Mouse (Mus musculus) embryonic facial prominence, embryonic 15.5 days (tissue): ENCODE measurements at regions not wholly inside any gene's neighbourhood (a gene's known extent, or its start where the extent isn't known, plus 50 kb on each side); places are given as distances from the start of the nearest gene placed in this dataset.

Experiments
- ATAC-seq: fragments of 200-750 bp; cut with Nextera tagmentation; 2 replicates; pipeline ENCODE4 v1.8.0; 2017; ENCODE audit warnings: low read depth, moderate TSS enrichment; ENCODE audit not compliant: insufficient number of reproducible peaks, low FRiP score, low TSS enrichment
- H3K27ac ChIP-seq: fragments of 300-500 bp; sonication (generic); replicated peaks from 2 replicates; pipeline ENCODE4 v1.5.1; 2015; ENCODE audit warnings: mild to moderate bottlenecking, inconsistent platforms
- H3K27me3 ChIP-seq: fragments of 300-500 bp; sonication (generic); 2 replicates; pipeline ENCODE4 v1.6.1; 2015; ENCODE audit warnings: inconsistent platforms
- H3K36me3 ChIP-seq: fragments of 300-500 bp; sonication (generic); 2 replicates; pipeline ENCODE4 v1.6.1; 2015; ENCODE audit warnings: mild to moderate bottlenecking, inconsistent platforms
- H3K4me1 ChIP-seq: fragments of 300-500 bp; sonication (generic); 2 replicates; pipeline ENCODE4 v1.6.1; 2015; ENCODE audit warnings: inconsistent platforms
- H3K4me2 ChIP-seq: fragments of 300-500 bp; sonication (generic); replicated peaks from 2 replicates; pipeline ENCODE4 v1.6.1; 2015; ENCODE audit warnings: mild to moderate bottlenecking, inconsistent platforms
- H3K4me3 ChIP-seq: fragments of 300-500 bp; sonication (generic); replicated peaks from 2 replicates; pipeline ENCODE4 v1.5.1; 2015; ENCODE audit warnings: mild to moderate bottlenecking, inconsistent platforms
- H3K9ac ChIP-seq: fragments of 300-500 bp; sonication (generic); 2 replicates; pipeline ENCODE4 v1.6.1; 2015; ENCODE audit warnings: inconsistent platforms
- H3K9me3 ChIP-seq: fragments of 300-500 bp; sonication (generic); replicated peaks from 2 replicates; pipeline ENCODE4 v1.6.1; 2016; ENCODE audit warnings: inconsistent platforms
- WGBS: fragments of 180-500 bp; shearing (Covaris S2); methylation state at CpG from one replicate; pipeline ENCODE4 v1.1.7; 2015; 5-methylcytosine and 5-hydroxymethylcytosine counted together

DNA sequence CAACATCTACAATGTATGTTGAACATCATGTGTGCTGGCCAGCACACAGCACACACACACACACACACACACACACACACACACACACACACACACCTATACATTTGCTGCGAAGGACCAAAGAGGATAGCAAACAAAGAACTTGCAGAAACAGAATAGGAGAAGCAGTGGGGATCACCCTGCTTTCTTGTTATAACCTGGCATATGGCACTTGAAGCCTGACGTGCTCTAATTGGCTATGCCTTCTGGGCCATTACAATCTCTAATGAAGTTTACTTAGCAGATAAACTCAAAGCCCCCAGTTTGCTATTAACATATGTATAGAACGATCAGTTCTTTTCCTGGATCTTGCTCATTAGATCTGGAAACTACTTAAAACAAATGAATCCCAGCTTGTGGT, 407.2 kb downstream of the Ipmk start:
- Histone ChIP-seq H3K27me3 (no peaks in the 10 kb centered on the region), H3K27ac (no peak overlapping the region), H3K4me2 (no peak overlapping the region), H3K36me3 (no peaks in the 10 kb centered on the region), H3K9me3 (no peaks in the 10 kb centered on the region), H3K9ac (no peak overlapping the region), H3K4me3 (no peak overlapping the region), H3K4me1 (no peaks in the 10 kb centered on the region)
- no peak for ATAC-seq
- WGBS: 70% methylated on average over 3 of the region's 3 CpGs

DNA sequence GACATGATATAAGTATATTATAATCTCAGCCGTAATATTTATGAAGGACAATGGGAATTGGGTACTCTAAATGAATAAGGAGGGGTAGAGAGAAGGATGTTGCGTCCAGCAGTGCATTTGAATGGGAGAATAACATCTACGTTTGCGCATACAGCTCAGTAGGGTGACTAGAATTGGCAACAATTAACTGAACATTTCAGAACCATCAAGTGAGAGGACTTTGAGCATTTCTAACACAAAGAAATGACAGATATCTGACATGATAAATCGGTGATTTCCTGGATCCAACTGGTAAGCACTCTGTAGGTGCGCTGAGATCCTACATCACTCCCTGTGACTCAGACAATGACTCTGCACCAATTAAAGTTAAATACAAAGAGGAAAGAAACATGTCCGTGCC, 431.3 kb downstream of the Ipmk start:
- Histone ChIP-seq H3K36me3 (no peaks in the 10 kb centered on the region), H3K9me3 (no peaks in the 10 kb centered on the region), H3K4me1 (no peaks in the 10 kb centered on the region), H3K27ac (no peak overlapping the region), H3K9ac (no peak overlapping the region), H3K4me3 (no peak overlapping the region), H3K4me2 (no peak overlapping the region), H3K27me3 (no peaks in the 10 kb centered on the region)
- WGBS: 80% methylated on average over 7 of the region's 7 CpGs
- ATAC-seq: no peak

DNA sequence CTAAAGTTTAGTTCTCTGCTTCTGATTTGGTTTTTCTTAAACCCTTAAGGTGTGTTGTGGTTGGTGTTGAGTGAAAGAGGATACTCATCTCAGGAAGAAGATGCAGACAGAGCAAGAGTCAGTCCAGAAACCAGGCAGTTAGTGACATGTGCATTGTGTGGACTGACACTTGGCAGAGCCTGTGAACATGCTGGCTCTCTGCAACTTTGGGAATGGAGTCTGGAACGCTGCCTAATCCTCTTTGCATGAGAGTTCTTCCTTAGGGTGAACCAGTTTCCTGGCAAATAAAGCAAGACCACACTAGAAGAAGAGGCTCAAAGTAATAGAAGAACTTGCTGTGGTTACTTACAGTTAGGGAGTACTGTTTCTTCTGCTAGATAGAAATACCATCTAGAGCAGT, 441.7 kb downstream of the Ipmk start:
- Histone ChIP-seq H3K4me2 (no peak overlapping the region), H3K27ac (no peak overlapping the region), H3K27me3 (no peaks in the 10 kb centered on the region), H3K36me3 (no peaks in the 10 kb centered on the region), H3K9ac (no peak overlapping the region), H3K4me1 (no peaks in the 10 kb centered on the region), H3K9me3 (no peaks in the 10 kb centered on the region), H3K4me3 (no peak overlapping the region)
- WGBS: 46% methylated on average over 1 of the region's 1 CpGs
- ATAC-seq: no peak

DNA sequence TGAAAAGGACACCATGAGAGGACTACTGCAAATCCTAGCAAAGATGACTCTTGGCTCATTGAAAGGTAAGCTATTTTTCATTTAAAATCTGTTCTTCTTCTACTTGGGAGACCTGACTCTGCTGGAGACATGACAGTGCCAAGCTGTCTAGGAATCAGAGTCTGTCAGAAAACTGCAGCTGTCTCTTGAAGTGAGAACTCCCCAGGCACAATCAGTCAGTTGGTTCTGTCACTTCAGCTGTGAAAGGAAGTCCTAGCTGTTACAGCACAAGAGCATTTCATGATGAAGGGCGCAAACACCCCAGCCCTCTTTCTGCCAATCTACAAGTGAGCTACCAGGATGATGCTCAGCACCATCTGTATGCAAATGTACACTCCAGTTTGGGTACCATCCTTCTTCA, 442.4 kb downstream of the Ipmk start:
- no peak overlapping the region for H3K4me2 ChIP-seq
- no peaks in the 10 kb centered on the region for H3K27me3 ChIP-seq
- no peak overlapping the region for H3K27ac ChIP-seq
- no peaks in the 10 kb centered on the region for H3K4me1 ChIP-seq
- no peaks in the 10 kb centered on the region for H3K9me3 ChIP-seq
- no peak overlapping the region for H3K4me3 ChIP-seq
- no peak overlapping the region for H3K9ac ChIP-seq
- 84% methylated on average over 1 of the region's 1 CpGs for WGBS
- H3K36me3 ChIP-seq: no peaks in the 10 kb centered on the region
- ATAC-seq: no peak

DNA sequence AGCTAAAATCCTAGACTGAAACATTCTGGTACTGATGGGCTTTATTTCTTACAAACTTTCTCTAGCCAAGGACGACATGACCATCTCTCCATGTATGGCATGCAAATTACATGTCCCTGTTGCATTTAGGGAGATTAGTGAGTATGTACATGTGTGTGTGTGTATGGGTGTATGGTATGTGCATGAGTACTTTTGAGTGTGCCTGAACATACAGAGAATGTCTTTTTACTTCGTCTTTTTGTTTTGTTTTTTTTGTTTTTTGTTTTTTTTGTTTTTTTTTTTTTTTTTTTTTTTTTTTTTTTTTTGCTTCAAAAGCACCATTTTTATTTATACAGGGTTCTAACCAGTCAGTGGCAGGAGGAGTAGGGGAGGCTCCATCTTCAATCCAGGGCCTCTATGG, 451.1 kb downstream of the Ipmk start:
- H3K4me3 ChIP-seq: no peak overlapping the region
- no peaks in the 10 kb centered on the region for H3K9me3 ChIP-seq
- no peak overlapping the region for H3K4me2 ChIP-seq
- H3K36me3 ChIP-seq: no peaks in the 10 kb centered on the region
- no peaks in the 10 kb centered on the region for H3K4me1 ChIP-seq
- H3K9ac ChIP-seq: no peak overlapping the region
- H3K27me3 ChIP-seq: no peaks in the 10 kb centered on the region
- no peak for ATAC-seq
- H3K27ac ChIP-seq: no peak overlapping the region
- WGBS: 70% methylated on average over 2 of the region's 2 CpGs

DNA sequence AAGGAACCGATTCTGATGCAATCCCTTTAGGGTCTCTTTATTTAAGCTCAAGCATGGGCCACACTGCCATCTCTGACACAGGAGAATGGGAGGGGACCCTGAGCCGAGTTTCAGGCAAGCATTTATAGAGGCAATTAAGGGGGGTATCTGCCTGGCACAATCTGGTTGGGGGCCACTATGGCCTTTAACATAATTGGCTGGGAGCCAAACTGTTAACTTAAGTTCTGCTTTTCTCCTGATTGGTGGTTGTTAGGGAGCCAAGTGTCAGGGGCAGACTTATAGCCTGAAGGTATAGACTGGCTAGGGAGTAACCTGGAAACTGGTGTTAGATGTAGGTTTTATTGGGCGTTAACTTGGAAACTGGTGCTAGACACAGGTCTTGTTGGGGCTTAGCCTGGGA, 454.9 kb downstream of the Ipmk start:
- H3K9me3 ChIP-seq: no peaks in the 10 kb centered on the region
- H3K27me3 ChIP-seq: no peaks in the 10 kb centered on the region
- ATAC-seq: no peak
- H3K4me3 ChIP-seq: no peak overlapping the region
- H3K27ac ChIP-seq: no peak overlapping the region
- H3K9ac ChIP-seq: no peak overlapping the region
- H3K4me1 ChIP-seq: no peaks in the 10 kb centered on the region
- H3K36me3 ChIP-seq: no peaks in the 10 kb centered on the region
- H3K4me2 ChIP-seq: no peak overlapping the region
- WGBS: 60% methylated on average over 3 of the region's 3 CpGs

DNA sequence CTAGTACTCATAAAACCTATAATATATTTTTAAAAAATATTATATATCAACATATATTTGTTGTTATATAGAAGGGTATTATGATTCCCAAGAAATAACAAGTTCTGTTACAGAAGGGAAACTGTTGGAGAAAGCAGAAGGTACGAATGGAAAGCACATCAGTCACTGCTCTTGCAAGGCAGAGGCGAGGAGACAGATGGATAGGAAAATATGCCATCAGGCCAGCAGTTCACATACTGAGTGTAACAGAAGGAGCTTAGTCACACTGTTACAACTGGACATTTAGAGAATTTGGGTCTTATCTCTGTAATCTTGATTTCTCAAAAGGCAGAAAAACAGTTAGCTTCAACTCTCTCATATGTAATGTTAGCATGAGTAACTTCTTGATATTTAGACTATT, 485.1 kb downstream of the Ipmk start:
- ATAC-seq: no peak
- WGBS: 74% methylated on average over 2 of the region's 2 CpGs

DNA sequence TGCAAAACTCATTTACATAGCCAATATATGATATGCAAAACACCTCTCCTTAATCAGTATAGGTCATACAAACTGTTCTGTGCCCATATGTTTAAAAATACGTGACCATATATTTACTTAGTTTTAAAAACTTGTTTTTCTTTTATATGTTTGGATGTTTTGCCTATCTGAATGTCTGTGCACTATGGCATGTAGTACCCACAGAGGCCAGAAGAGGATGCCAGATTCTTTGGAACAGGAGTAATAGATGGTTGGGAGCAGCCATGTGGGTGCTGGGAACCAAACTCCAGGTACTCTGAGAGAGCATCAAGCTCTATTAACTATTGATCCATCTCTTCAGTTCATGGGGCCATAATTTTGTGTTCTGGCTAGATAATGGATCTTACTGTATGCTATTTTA, 487.5 kb downstream of the Ipmk start:
- Histone ChIP-seq H3K36me3 (no peaks in the 10 kb centered on the region), H3K4me3 (no peak overlapping the region), H3K9me3 (no peaks in the 10 kb centered on the region), H3K9ac (no peak overlapping the region), H3K4me1 (no peaks in the 10 kb centered on the region), H3K27ac (no peak overlapping the region), H3K27me3 (no peaks in the 10 kb centered on the region), H3K4me2 (no peak overlapping the region)
- 67% methylated on average over 1 of the region's 1 CpGs for WGBS
- no peak for ATAC-seq

More for the DNA sequence above, 485.1 kb downstream of the Ipmk start:
- no peak overlapping the region for H3K27ac ChIP-seq
- H3K9me3 ChIP-seq: no peaks in the 10 kb centered on the region
- no peaks in the 10 kb centered on the region for H3K36me3 ChIP-seq
- no peak overlapping the region for H3K4me3 ChIP-seq
- H3K27me3 ChIP-seq: no peaks in the 10 kb centered on the region
- no peak overlapping the region for H3K4me2 ChIP-seq
- no peaks in the 10 kb centered on the region for H3K4me1 ChIP-seq
- H3K9ac ChIP-seq: no peak overlapping the region

DNA sequence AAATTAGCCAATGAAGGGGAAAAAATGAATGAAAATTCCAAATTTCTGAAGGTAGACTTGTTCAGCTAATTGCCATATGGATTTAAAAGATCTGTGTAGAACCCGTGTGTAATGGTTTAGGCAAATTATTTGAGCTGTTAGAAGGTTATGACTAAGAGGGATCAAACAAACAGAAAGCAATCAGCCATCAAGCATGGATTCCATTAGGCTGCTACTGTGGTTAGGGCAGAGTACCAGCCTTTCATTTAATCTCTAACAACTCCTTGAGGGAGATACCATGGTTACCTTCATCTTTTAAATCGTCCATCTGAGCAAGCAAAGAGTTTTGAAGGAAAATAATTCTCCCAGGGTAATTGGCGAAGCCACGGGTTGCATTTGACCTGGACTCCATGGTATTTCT, 509.5 kb downstream of the Ipmk start:
- no peak for ATAC-seq
- WGBS: 53% methylated on average over 4 of the region's 4 CpGs

DNA sequence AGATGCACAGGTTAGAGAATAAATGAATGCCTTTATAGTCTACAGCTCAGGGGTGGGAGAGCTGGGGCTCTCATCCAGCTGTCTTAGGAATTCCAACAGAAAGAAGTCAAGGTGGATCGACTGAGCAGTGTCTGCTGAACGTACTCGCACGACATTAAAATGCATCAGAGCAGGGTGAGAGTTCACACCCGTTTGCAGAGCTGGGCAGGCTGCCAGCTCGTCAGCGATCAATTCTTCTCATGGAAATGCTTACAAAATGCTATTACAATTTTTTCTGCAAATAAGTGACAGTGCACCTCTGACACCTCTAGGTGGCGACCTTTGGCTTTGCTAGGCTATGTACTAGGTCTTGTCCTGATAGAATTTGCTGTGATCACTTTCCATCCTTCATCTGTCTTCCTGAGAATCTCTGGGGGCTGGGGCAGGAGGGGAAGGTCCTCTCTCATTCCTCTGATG, 510.0 kb downstream of the Ipmk start:
- Histone ChIP-seq H3K36me3 (no peaks in the 10 kb centered on the region), H3K27me3 (no peaks in the 10 kb centered on the region), H3K4me3 (no peak overlapping the region), H3K9ac (no peak overlapping the region), H3K27ac (no peak overlapping the region), H3K4me1 (no peaks in the 10 kb centered on the region), H3K9me3 (no peaks in the 10 kb centered on the region), H3K4me2 (no peak overlapping the region)
- WGBS: 31% methylated on average over 8 of the region's 8 CpGs
- ATAC-seq: no peak

More for the DNA sequence above, 509.5 kb downstream of the Ipmk start:
- no peak overlapping the region for H3K27ac ChIP-seq
- no peaks in the 10 kb centered on the region for H3K9me3 ChIP-seq
- H3K36me3 ChIP-seq: no peaks in the 10 kb centered on the region
- H3K27me3 ChIP-seq: no peaks in the 10 kb centered on the region
- H3K4me2 ChIP-seq: no peak overlapping the region
- no peak overlapping the region for H3K4me3 ChIP-seq
- no peak overlapping the region for H3K9ac ChIP-seq
- no peaks in the 10 kb centered on the region for H3K4me1 ChIP-seq

DNA sequence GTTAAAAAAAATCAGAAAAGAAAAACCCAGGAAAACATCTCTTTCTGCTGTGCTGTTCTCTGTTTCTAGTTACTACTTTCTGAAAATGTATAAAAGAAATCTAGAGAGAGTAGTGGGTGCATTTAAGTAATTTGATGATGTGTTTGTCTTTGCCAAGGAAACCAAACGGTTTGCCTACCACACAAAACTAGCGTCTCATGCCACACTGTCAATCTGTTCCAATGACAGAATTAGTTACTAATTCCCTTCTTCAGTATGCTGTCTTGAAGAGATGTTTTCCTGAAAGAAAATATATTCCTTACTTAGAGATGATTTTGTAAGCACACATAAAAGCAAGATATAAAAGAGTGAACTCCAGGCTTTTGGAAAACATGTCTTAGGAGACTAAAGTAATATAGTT, 546.2 kb downstream of the Ipmk start:
- Histone ChIP-seq H3K27ac (no peak overlapping the region), H3K27me3 (no peaks in the 10 kb centered on the region), H3K4me2 (no peak overlapping the region), H3K36me3 (no peaks in the 10 kb centered on the region), H3K4me3 (no peak overlapping the region), H3K4me1 (no peaks in the 10 kb centered on the region), H3K9ac (no peak overlapping the region), H3K9me3 (no peaks in the 10 kb centered on the region)
- 64% methylated on average over 2 of the region's 2 CpGs for WGBS
- no peak for ATAC-seq

DNA sequence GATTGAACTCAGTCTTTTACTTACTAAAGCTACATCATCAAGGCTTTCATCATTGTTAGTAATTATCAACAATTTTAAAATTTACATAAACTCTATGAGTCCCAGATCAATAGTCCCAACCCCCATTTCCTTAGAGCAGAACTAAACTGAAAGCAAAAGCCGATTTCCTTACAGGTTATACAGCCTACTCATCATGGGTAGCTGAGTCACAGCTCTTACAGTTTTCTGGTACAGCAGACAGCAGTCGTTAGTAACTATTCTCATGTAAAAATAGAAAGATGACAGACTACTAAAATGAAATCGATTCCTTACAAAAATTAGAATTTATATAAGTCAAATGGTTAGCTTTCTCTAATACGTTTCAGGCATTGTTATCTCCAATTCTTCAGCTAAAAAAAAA, 557.5 kb downstream of the Ipmk start:
- no peak overlapping the region for H3K4me2 ChIP-seq
- H3K9me3 ChIP-seq: no peaks in the 10 kb centered on the region
- ATAC-seq: no peak
- no peaks in the 10 kb centered on the region for H3K4me1 ChIP-seq
- H3K27ac ChIP-seq: no peak overlapping the region
- no peaks in the 10 kb centered on the region for H3K36me3 ChIP-seq
- WGBS: 72% methylated on average over 4 of the region's 4 CpGs
- H3K4me3 ChIP-seq: no peak overlapping the region
- H3K27me3 ChIP-seq: no peaks in the 10 kb centered on the region
- H3K9ac ChIP-seq: no peak overlapping the region
